Mouse (Mus musculus) layer of hippocampus, adult 2 months (tissue): ENCODE data around the gene Mrpl33. TPM values are rescaled to one million over a fixed set of nuclear protein-coding genes. Genes with fewer than 3 reads are reported as not detected.

Experiments
- DNase-seq, 2 experiments: peaks; one replicate each; pipeline ENCODE4 v3.0.0; 2022; ENCODE audit warnings: low spot score in 2 of 2
- H3K27ac ChIP-seq: fragments of 200-600 bp; 2 replicates; pipeline ENCODE4 v1.8.1; 2022
- H3K4me3 ChIP-seq: fragments of 200-600 bp; 2 replicates; pipeline ENCODE4 v1.8.1; 2022; ENCODE audit warnings: mild to moderate bottlenecking
- CTCF ChIP-seq: fragments of 200-600 bp; conservative IDR thresholded peaks from 2 replicates; pipeline ENCODE4 v1.8.1; 2022; ENCODE audit warnings: antibody characterized with exemption, mild to moderate bottlenecking, moderate library complexity
- total RNA-seq, 2 experiments: library from RNA; stranded (reverse); gene quantifications; 2 replicates each; pipeline ENCODE4 v1.2.3; 2021

Gene Mrpl33
- total RNA-seq, 2 experiments from 2014 or later, result 82.1 to 99.8 TPM

- no peak for TF ChIP-seq CTCF
- no peak overlapping the region for H3K4me3 ChIP-seq
- no peak for DNase-seq
- H3K27ac ChIP-seq, result 0 out of 2 replicates have a peak overlapping the region, but pooled peaks have one; percentile 7
Observed at GRCm38 (mm10) chr5:31668325-31668968, 71.7 kb downstream of the Mrpl33 start.

- DNase-seq, result no peak
- peak overlapping the region; percentile 68 for H3K27ac ChIP-seq
- no peak for TF ChIP-seq CTCF
- no peak overlapping the region for H3K4me3 ChIP-seq
Observed at GRCm38 (mm10) chr5:31669984-31670383, 73.2 kb downstream of the Mrpl33 start.

- Histone ChIP-seq H3K4me3 (no peak overlapping the region), H3K27ac (peak overlapping the region; percentile 68; the same call in 1 of the 2 replicates)
- DNase-seq, result no peak
- TF ChIP-seq CTCF, result no peak
Observed at GRCm38 (mm10) chr5:31671137-31671536, 74.4 kb downstream of the Mrpl33 start.

GRCm38 (mm10) chr5:31673431-31673830 is 76.7 kb downstream of the Mrpl33 start:
- no peak for TF ChIP-seq CTCF
- H3K4me3 ChIP-seq, result no peak overlapping the region
- DNase-seq, result no peak
- peak overlapping the region; percentile 14; the same call in 1 of the 2 replicates for H3K27ac ChIP-seq

GRCm38 (mm10) chr5:31678000-31678399 is 81.3 kb downstream of the Mrpl33 start:
- no peak for DNase-seq
- 0 out of 2 replicates have a peak overlapping the region, but pooled peaks have one; percentile 71 for H3K27ac ChIP-seq
- TF ChIP-seq CTCF, result no peak
- no peak overlapping the region for H3K4me3 ChIP-seq

- H3K27ac ChIP-seq, result no peak overlapping the region
- no peak overlapping the region for H3K4me3 ChIP-seq
- no peak for DNase-seq
- no peak for TF ChIP-seq CTCF
Observed at GRCm38 (mm10) chr5:31680183-31680582, 83.4 kb downstream of the Mrpl33 start.

GRCm38 (mm10) chr5:31682305-31682704 is 85.6 kb downstream of the Mrpl33 start:
- no peak for TF ChIP-seq CTCF
- no peak for DNase-seq
- Histone ChIP-seq H3K27ac (no peak overlapping the region), H3K4me3 (no peak overlapping the region)

- no peak for DNase-seq
- no peak for TF ChIP-seq CTCF
- no peak overlapping the region for H3K4me3 ChIP-seq
- peak overlapping the region; percentile 36; the same call in 1 of the 2 replicates for H3K27ac ChIP-seq
Observed at GRCm38 (mm10) chr5:31686040-31686439, 89.3 kb downstream of the Mrpl33 start.

GRCm38 (mm10) chr5:31687972-31688371 is 91.2 kb downstream of the Mrpl33 start:
- TF ChIP-seq CTCF, result no peak
- Histone ChIP-seq H3K4me3 (no peak overlapping the region), H3K27ac (no peak overlapping the region)
- DNase-seq, result no peak

GRCm38 (mm10) chr5:31693191-31693590 is 96.5 kb downstream of the Mrpl33 start:
- DNase-seq, result no peak
- no peak overlapping the region for H3K27ac ChIP-seq
- TF ChIP-seq CTCF, result no peak
- no peak overlapping the region for H3K4me3 ChIP-seq

- no peak for TF ChIP-seq CTCF
- H3K27ac ChIP-seq, result peak within 1 kb of the TSS; percentile 98
- peak within 1 kb of the TSS; percentile 92 for H3K4me3 ChIP-seq
- no peak for DNase-seq
Observed at GRCm38 (mm10) chr5:31696971-31697643, 100.4 kb downstream of the Mrpl33 start, which contains the start of gene Rbks. Rbks (minus strand) TSS chr5:31697627.

GRCm38 (mm10) chr5:31697644-31698296 is 101.0 kb downstream of the Mrpl33 start, which contains the start of gene Babam2:
Babam2 (plus strand) TSS chr5:31697684.
- peak within 1 kb of the TSS; percentile 92 for H3K4me3 ChIP-seq
- H3K27ac ChIP-seq, result peak within 1 kb of the TSS; percentile 98
- DNase-seq, result peak; percentile 83 to 90
- no peak; the same call in 1 of the 2 replicates for TF ChIP-seq CTCF

GRCm38 (mm10) chr5:31698297-31698726 is 101.6 kb downstream of the Mrpl33 start:
- no peak for TF ChIP-seq CTCF
- DNase-seq, result peak; percentile 83 to 90
- peak overlapping the region; percentile 98 for H3K27ac ChIP-seq
- peak overlapping the region; percentile 92 for H3K4me3 ChIP-seq
